Mouse (Mus musculus): ENCODE data around the gene Slc22a3.

DNA sequence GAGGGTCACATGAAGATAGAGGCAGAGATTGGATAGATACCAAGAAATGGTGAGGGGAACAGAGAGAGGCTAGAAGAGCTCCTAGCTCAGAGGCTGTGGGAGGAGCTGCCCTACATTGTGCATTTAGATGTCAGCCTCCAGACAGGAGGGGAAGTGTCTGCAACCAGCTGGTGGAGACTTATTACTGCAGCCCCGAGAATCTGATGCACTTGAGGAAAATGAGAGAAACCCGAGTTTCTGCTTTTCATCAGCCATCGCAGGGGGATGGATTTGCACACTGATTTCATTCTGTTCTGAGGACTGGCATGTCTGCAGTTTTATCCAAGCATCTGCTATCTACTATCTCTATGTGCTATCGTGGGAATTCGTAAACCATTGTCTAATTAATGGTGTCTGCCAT, 75.8 kb downstream of the Slc22a3 start:
- TF ChIP-seq CTCF (IDR thresholded peaks at IDR 0.05; ENCODE audit: low read depth) (peak; percentile 13; the same call in 1 of the 2 replicates), EP300 (optimal IDR thresholded peaks at IDR 0.05) (no peak)

All from stomach, postnatal 0 days (tissue).